Mouse (Mus musculus): Measurements from ENCODE around the gene Cracr2b.

The Cracr2b gene

GRCm38 (mm10) chr7:141469352-141469751 lies 8.5 kb downstream of the Cracr2b start:
- peak in 1 of 2 experiments; percentile 45 for DNase-seq (ENCODE audit: low spot score in 2 of 2)

GRCm38 (mm10) chr7:141469901-141470636 lies 9.2 kb downstream of the Cracr2b start:
- DNase-seq (ENCODE audit: low spot score in 2 of 2) = peak in 1 of 2 experiments; percentile 44

GRCm38 (mm10) chr7:141470637-141470944 lies 9.7 kb downstream of the Cracr2b start:
- no peak for DNase-seq (ENCODE audit: low spot score in 2 of 2)

GRCm38 (mm10) chr7:141471236-141471635 lies 10.3 kb downstream of the Cracr2b start:
- DNase-seq (ENCODE audit: low spot score in 2 of 2) = no peak

GRCm38 (mm10) chr7:141472226-141472625 lies 11.3 kb downstream of the Cracr2b start:
- no peak for DNase-seq (ENCODE audit: low spot score in 2 of 2)

GRCm38 (mm10) chr7:141472763-141473162 lies 11.9 kb downstream of the Cracr2b start:
- no peak for DNase-seq (ENCODE audit: low spot score in 2 of 2)

GRCm38 (mm10) chr7:141474160-141474559 lies 13.3 kb downstream of the Cracr2b start:
- DNase-seq (ENCODE audit: low spot score in 2 of 2) = no peak

GRCm38 (mm10) chr7:141475011-141475804 lies 14.3 kb downstream of the Cracr2b start, which contains the start of the genes Polr2l and Tspan4:
Gene Polr2l (minus strand): TSS chr7:141475132.
Gene Tspan4 (plus strand): TSS chr7:141475240.
- DNase-seq (ENCODE audit: low spot score in 2 of 2) = peak; percentile 89 to 91

- peak in 1 of 2 experiments; percentile 40 for DNase-seq (ENCODE audit: low spot score in 2 of 2)
Observed at GRCm38 (mm10) chr7:141475805-141476158, 14.9 kb downstream of the Cracr2b start.

- peak; percentile 69 to 76 for DNase-seq (ENCODE audit: low spot score in 2 of 2)
Observed at GRCm38 (mm10) chr7:141476226-141476980, 15.5 kb downstream of the Cracr2b start.

GRCm38 (mm10) chr7:141476981-141477370 lies 16.1 kb downstream of the Cracr2b start:
- no peak for DNase-seq (ENCODE audit: low spot score in 2 of 2)

- DNase-seq (ENCODE audit: low spot score in 2 of 2) = no peak
Observed at GRCm38 (mm10) chr7:141477578-141478269, 16.8 kb downstream of the Cracr2b start.

- no peak for DNase-seq (ENCODE audit: low spot score in 2 of 2)
Observed at GRCm38 (mm10) chr7:141478270-141478748, 17.4 kb downstream of the Cracr2b start.

GRCm38 (mm10) chr7:141480842-141481497 lies 20.1 kb downstream of the Cracr2b start:
- peak; percentile 76 to 86 for DNase-seq (ENCODE audit: low spot score in 2 of 2)

- DNase-seq (ENCODE audit: low spot score in 2 of 2) = peak; percentile 75
Observed at GRCm38 (mm10) chr7:141481498-141482401, 20.9 kb downstream of the Cracr2b start.

- no peak for DNase-seq (ENCODE audit: low spot score in 2 of 2)
Observed at GRCm38 (mm10) chr7:141482531-141483024, 21.7 kb downstream of the Cracr2b start.

- DNase-seq (ENCODE audit: low spot score in 2 of 2) = no peak
Observed at GRCm38 (mm10) chr7:141483114-141483653, 22.3 kb downstream of the Cracr2b start.

GRCm38 (mm10) chr7:141484186-141485120 lies 23.6 kb downstream of the Cracr2b start:
- DNase-seq (ENCODE audit: low spot score in 2 of 2) = no peak
